Mouse (Mus musculus) E14TG2a.4 (cell line): Measurements from ENCODE around the gene Klf3.

Experiments used
- CTCF ChIP-seq: conservative IDR thresholded peaks from 2 replicates; pipeline ENCODE4 v1.5.1; 2014; ENCODE audit warnings: low read length
- NANOG ChIP-seq: IDR thresholded peaks from 2 replicates; pipeline ENCODE4 v1.6.1; 2014; ENCODE audit warnings: borderline replicate concordance, low read length, mixed read lengths

DNA sequence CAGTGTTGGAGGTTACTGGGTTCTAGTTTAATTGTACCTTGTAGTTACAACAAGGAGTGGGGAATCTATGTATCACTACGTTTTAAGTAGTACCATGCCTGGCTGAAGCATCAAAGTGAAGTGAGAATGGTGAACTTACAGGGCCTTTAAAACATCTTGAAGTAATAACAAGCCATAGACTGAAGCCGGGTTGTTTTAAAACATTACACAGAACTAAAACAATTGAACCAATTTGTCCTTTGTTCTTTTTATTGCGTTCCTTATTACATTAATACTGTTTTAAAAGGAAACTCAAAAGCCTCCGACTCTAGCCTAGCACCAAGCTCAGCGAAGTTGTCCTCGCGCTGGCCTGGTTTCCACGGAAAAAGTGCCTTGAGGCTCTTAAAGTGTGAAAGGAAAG, 1.0 kb upstream of the Klf3 start:
- TF ChIP-seq CTCF (no peak), NANOG (no peak)
